Mouse (Mus musculus): ENCODE measurements around the gene Aven.

Gene Aven

DNA sequence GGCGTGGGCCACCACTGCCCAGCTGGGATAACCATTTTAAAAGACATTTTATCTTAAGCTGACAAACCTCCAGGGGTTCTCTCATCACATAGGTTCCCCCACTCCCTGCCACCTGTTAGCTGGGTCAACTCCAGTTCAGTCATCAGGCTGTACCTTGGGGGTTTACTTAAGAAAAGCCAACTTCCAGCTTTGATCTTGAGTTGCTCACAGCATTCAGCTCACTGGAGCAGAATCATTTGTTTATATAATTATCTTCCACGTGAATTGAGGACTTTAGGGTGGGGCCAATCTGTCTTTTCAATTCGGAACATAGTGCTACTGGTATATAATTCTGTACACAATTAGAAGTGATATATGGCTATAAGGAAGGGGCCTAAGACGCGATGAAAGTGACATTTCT is 1.1 kb upstream of the Aven start:
- DNase-seq: no peak

DNA sequence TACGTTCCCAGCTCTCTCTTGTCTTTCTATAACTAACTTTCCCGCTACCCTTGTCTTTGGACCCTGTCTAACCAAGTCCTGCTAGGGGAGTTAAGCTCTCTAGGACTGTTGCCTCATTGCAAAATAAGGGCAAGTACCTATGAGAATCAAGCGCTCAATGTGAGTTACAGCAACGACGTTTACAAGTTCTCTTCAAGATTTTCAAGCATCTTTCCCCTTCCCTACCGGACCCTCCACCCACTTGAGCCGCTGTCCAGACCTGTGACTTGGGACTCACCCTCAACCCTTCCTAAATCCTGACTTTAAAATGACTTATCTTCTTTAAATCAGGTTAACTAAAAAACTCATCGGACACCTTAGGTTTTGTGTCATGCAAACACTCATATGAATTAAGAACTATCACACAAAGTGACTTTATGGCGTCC is 321 bp upstream of the Aven start:
- no peak for DNase-seq

DNA sequence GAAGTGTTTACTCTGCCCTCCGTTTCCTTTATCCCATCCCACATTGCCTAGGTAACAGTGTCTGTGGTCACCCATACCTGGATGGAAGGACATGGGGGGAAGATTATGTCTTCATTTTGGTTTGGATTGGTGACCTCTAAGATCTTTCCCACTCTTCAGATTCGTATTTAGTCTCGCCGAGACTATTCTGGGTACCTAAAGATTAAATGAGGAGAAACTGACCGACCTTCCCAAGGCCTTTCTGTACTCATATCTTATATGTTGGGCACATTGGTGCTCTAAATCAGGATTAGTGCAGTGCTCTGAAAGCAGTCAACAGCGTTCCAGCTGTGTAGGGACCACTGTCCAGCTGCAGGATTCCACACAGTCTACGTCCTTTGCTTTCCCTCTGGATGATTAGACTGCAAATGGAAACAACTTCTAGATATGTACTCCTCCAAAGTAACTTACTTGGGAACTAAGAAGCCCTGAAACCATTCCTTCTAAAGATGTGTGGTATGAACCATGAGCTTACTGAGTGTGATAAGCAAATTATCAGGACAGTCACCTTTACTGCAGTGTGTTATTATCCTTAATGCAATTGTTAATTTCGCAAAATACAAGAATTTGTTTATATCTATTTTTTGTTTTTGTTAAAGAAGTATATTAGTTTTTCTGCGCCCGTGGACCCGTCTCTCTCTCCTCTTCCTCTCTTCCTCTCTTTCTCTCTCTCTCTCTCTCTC is 936 bp downstream of the Aven start:
- DNase-seq: no peak

DNA sequence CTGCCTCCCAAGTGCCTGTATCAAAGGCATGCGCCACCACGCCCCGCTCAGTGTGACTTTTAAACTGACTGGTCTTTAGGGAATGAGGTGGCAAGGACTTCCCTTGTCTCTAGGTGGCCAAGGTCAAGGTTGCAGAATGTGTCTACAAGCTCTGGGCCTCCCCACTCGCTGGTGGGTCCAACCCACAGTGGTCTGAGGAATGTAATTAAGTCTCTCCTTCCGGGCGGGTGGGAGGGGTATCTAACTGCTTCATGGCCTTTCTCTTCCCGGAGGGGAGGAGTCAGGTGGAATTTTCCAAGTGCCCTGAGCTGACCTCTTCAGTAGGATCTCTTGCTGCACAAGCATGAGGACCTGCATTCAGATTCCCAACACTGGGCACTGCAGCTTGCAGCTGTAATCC is 5.1 kb downstream of the Aven start:
- DNase-seq: no peak

DNA sequence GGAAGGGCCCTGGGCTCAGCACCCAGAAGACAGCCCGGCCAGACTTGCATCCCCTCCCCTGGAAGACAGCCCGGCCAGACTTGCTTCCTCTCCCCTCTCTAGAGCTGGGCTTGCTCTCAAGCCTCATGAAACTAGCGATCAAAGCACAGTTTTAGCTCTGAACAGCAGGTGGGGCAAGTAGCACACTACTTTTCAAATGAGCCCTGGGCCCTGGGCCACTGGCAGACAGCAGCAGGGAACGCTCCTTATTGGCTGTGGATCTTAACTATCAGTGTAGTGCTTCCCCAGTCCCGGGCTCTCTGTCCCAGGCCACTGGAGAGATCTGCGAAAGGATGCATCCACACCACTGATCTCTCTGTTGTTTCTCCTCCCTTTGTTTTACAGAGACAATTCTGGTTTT is 8.4 kb downstream of the Aven start:
- peak; percentile 85 for DNase-seq

DNA sequence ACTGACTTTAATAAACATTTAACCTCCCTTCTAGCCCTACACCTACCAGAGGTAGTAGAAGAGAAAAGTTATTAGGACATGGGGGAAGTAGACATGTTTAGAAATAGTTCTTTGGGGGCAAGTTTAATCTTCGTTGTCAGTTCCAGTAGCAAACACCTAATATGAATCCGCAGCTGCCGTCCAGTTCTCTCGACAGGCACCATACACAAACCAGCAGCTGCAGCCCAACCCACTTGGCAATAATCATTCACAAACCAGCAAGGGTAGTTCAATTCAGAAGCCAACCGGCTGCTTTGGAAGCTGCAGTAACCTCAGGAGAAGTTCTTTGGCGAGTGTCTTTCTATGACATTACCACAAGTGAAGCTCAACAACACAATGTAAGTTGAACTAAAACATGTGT is 11.2 kb downstream of the Aven start:
- no peak for DNase-seq

DNA sequence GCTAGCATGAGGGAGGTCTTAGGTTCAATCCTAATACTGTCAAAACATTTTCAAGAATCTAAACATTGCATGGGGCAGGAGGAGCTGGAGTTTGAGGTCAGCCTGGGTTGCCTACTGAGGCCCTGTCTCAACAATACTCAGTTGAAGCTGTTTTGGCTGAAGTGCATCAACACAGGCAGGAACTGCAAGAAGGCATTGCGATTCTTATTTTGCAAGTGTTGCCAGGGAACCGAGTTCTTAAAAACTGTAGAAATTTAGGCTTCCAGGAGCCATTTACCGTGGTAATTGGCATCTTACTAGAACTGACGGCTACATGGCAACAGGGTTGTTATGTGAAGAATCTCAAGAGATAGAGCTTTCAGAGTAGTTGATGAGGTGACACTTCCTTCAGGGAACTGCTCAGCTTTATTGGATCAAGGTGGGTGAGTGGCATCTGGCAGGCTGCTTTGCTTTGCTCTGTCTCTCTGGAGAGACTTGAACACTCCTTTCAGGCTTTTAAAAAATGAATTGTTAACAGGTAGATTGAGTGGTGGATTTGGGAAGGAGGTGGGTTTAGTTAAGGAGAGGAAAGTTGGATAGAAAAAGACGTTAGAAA is 14.2 kb downstream of the Aven start:
- no peak for DNase-seq

DNA sequence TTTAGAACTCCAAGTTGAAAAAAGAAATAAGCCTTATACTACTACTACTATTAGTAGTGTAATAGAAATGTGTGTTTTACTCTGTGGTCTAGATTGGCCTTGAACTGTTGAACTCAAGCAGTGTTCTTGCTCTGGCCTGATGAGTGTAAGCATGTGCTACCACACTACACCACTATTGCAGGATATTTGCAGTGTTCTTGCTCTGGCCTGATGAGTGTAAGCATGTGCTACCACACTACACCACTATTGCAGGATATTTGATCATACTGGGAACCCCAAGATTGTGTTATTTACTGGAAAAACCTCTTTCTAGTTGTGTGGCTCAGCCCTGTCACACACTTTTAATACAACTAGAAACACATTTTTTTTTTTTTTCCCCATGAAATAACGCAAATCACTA is 14.7 kb downstream of the Aven start:
- no peak for DNase-seq

DNA sequence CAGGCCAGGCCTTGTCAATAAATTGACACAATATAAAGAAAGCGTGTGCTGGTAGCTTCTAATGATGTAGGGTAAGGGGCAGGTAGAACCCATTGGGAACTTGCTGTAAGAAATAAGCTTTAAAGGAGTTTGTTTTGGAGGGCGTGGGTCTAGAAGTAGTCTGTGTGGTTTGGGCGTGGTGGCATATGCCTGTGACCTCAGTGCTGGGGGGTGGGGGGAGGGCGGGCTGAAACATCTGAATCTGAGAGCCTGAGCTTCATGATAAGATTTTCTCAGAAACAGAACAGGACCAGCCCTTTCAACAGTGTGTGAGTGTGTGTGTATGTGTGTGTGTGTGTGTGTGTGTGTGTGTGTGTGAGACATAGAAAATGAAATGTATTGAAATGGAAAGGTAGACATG is 17.4 kb downstream of the Aven start:
- no peak for DNase-seq

DNA sequence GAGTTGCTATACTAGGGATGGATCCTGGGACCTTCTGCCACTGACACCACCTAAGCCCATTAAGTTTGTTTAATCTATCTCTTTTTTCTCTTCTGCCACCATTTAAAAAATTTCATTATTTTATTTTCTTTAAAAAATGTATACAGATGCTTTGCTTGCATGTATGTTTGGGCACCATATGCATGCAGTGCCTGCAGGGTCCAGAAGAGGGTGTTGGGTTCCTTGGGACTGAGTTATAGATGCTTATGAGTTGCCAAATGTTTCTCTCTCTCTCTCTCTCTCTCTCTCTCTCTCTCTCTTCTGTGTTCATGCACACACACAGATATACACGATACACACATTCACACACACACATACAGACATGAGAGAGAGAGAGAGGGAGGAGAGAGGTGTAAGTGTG is 20.3 kb downstream of the Aven start:
- no peak for DNase-seq

DNA sequence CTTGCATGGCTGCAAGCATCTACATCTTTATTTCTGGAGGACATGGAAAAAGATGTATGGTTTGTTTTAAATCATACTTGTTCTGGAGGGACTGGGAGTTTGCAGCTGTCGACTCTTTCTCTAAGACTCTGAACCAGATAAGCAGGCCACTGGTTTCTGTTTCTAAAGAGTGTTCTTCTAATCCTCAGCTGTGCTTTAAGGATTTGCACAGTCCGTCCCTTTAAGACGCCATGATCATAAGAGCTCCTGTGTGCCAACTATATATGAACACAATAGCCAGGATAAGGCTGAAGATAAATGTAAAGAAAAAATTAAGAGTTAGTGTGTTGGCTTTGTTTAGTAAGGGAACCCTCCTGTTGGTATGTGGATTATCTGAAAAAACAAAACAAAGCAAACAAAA is 24.0 kb downstream of the Aven start:
- no peak for DNase-seq

DNA sequence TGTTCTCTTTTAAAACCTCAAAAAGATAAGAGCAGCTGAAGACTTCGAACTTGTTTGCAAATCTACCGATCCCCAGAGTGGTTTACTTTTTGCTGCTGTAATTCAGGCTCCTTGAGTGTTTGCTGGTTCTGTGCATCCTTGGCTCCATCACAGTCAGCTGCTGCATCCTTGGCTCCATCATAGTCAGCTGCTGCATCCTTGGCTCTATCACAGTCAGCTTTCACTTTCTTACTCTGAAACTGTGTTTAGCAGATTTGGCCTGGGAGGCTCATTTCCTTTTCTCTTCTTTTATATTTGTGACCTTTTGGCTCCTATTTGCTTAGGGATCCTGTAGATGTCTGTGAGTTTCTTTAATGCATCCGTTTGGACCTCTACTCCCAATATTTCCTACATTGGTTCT is 24.5 kb downstream of the Aven start:
- no peak for DNase-seq

DNA sequence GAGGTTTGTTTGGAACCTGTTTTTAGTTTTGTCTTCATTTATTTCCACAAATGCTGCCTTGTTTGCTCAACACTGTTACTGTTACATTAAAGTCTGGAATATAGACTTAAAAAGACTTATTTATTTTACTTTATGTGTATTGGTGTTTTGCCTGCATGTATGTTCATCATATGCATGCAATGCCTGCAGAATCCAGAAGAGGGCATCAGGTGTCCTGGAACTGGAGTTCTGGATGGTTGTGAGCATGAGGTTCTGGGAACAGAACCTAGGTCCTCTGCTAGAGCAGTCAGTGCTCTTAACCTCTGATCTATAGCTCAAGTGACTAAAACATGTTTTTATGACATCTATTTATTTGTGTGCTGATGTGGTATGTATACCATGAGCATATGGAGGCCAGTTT is 25.8 kb downstream of the Aven start:
- DNase-seq: no peak

DNA sequence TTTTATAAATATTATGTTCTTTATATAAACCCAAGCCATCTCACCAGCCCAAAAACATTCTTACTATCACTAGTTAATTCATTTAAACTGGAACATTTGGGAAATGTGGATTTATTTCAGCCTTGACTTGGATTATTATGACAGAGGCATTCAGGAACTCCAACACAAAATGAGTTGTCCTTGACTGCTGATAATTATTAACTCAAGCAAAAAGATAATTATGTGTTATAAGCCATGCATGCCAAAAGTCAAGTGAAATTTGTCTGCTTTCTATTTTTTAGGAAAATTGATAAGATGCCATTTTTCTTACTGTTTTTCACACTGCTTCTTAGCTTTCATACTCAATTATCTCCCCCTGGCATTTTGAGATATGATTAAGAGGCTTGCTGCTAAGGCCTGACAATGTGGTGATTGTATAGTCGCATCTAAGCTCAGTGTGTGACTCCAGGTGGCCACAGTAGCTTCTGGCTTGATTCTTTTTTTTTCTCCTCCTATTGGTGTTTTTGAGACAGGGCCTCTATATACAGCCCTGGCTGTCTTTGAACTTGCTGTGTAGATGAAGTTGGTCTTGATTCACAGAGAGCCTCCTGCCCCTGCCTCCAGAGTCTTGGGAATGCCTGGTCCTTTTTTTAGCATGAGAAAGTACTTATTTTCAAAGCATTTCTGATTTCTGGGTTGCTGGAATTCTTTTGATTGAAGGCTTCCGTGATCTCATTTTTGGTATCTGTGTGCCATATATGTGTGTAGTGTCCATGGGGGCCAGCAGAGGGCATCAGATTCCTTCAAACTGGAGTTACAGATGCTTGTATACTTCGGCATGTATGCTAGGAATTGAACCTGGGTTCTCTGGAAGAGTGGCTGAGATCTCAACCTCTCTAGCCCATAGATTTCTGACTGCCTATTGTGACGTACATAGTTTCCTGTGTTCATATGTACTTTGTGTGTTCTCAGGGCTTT is 28.0 kb downstream of the Aven start:
- no peak for DNase-seq

DNA sequence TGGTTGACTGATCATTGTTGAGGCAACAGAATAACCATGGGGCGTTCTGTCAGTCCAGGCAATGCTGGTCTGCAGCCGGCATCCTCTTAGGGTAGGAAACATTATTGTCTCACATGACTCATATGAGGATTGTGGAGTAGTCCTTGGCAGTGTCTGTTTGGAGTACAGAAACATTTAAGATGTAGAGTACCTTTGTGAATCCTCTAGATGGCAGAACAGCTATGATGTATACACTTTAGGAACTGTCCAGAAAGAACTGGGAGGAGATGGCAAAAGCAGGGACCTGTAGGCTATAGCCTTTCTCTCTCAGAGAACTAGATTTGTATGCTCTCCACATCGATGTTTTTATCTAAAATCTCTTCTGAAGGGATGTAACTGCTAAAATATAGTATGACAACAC is 34.2 kb downstream of the Aven start:
- no peak for DNase-seq

DNA sequence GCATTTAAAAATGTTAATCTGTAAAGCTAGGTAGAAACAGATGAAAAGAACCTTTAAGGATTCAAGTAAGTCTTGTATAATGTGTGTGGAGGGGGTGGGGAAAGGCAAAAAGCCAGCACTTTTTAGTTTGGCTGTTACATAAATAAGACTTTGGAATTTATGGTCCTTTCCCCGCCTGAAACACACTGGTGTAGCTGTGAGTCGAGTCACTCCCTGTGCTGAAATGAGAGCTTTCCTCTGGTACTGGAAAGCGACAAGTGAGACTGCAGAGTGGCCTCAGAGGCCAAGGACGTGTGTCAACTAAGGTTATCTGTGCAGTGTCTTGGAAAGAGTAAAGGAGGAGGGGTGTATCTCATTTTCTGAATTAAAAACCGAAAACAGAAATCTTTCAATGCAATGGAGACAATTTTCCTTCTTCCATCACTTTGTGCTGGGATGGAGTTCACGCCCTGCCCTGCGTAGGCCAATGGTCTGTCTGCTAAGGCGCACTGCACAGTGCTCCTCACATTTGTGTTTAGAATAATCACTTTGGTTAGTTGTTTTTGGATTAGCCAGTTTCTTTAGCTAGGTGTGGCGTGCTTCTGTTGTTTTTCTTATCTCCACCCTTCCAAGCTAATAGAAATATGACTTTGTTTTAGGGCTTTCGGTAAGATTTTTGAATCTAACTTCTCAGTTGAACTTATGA is 40.2 kb downstream of the Aven start:
- no peak for DNase-seq

DNA sequence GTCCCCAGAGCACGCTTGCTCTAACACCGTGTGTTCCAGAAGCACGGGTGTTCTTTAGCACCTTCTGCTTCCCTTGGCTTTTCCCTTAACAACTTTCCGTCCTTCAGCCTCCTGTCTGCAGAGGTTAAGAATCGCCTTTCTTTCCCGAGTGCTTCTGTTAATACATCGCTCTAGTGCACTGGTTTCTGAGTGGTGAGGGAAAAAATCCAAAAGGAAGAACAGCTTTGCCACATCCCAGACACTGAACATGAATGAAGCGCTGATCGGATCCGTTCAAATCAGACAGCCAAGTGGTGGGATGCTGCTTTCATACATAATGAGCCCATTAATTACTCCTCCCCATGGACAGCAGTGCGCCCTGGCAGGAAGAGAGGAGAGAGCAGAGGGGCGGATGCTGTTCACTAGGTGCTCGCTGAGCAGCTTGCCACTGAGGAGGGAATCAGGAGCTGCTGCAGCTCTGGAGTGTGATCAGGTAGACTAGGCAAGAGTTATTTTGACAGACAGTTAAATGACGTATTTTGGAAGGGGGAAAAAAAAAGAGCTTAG is 42.0 kb downstream of the Aven start:
- no peak for DNase-seq

DNA sequence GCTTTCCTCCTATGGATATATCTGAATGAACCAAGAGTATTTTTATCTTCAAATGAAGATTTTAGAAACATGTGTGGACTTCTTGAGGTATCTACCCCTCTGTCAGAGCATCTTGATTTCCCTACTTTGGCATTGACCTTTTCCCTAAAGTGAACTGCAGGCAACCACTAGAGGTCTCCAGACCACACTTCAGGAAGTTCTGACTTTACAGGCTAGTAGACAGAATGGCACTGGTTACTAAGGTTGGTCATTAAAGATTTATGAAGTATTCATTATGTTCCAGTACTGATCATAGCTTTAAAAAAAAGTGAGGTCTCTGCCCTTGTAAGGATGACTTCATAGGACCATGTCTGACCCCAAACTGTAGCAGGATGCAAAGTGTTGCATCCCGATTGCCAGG is 46.0 kb downstream of the Aven start:
- DNase-seq: no peak

DNA sequence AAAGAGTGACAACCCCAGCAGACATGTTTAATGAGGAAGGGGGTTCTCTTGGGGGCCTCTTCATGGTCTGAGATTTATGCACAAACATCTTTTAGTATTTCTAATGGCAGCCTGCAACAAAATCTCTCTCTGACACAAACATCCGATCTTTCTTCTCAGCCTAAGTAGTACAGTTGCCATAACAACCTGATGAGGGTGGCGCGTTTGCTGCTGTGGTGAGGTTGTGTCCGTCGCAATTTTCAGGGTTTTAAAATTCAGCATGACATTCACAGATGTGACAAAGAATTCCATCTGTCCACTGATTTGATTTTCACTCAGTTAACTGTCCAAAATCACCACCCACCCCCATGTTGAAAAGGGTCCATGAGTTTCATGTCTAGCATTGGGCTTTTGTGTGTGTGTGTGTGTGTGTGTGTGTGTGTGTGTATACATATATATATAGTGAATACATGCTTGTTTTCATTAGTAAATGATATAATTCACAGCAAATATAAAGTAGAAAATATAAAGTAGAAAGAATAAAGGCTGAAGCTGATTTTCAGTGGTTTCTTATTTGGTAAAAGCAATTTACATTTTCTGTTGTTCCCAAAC is 49.0 kb downstream of the Aven start:
- no peak for DNase-seq

DNA sequence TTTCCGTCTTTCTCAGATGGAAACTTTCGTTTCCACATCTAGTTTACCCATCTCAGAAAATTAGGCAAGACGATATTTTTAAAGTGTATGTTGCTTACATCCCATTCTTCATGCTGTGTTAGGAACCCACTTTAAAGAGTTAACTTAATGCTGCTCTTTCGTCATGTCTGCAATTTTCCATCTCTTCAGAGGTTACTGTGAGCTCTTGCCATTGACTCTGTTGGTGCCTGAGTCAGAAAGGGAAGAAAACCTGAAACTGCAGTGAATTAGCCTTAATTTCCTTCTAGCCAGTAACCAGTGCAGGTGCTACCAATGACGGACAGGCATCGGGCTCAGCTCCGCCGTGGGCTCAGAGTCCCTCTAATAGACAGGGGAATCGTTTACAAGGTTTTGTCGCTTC is 63.8 kb downstream of the Aven start:
- no peak for DNase-seq

DNA sequence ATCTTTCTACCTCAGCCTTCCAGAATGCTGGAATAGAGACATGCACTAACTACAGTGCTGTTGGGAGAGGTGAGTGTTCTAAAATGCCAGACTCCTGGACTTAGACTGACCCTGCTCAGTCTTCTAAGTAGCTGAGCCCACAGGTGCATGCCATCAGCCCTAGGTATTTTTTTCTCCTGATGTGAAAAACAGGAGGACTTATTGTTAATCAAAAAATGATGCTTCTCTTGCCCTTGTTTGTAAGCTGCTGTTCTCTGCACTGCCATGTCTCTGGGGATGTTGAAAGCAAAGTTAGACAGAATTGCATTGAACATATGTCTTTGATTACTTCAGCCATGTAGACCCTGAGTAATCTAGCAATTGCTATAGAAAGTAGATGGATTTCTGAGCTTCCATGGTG is 64.7 kb downstream of the Aven start:
- DNase-seq: no peak

DNA sequence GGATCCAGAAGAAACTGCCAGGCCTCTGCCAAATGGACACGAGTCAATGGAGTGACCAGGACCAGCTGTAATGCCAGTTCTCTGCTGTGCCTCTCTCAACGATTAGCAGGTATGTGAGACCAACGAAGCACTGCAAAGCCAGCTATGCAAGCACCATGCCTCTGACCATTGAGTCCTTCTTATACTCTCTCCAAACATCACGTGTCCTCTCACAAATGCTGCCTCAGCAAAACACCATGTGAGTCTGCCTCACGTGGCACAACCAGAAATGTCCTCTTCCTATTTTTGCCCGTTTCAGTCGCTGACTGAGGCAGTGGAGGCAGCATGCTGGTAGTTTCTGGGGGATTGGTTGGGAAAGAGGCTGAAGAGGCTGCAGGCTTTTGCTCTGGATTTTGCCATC is 68.8 kb downstream of the Aven start:
- no peak for DNase-seq

DNA sequence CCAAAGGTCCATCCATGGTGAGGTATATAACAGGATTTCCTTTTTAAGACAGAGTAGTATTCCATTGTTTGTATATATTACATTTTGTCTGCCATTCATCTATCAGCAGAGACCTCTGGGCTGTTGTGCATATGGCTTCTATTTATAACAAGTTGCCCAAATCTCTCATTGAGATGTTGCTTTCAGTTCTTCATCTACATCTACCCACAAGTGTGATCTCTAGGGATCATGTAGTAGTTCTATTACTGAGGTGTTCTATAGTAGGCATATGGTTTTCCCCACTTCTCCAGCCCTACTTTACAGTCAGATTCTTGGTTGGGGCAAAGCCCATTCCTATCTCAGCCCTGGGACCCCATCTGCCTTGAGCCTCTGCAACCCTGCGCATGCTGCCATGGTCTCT is 72.3 kb downstream of the Aven start:
- no peak for DNase-seq

Measured in lung, postnatal 10 days (tissue).